Mouse (Mus musculus): ENCODE data around the gene Ces2h. TPM values are rescaled to one million over a fixed set of nuclear protein-coding genes. Genes with fewer than 3 reads are reported as not detected.

Gene Ces2h
- polyA plus RNA-seq, 1 experiment = 0.36 TPM

GRCm38 (mm10) chr8:104999183-104999582, 1.5 kb upstream of the Ces2h start:
- Histone ChIP-seq H3K4me1 (ENCODE audit: control insufficient read depth, insufficient read depth, low read length) (no peaks in the 10 kb centered on the region), H3K27me3 (ENCODE audit: control insufficient read depth, insufficient read depth, low read length) (no peaks in the 10 kb centered on the region), H3K27ac (ENCODE audit: control insufficient read depth, insufficient read depth, low read depth, low read length) (no peak overlapping the region), H3K36me3 (ENCODE audit: control insufficient read depth, insufficient read depth, low read length) (no peaks in the 10 kb centered on the region), H3K4me3 (ENCODE audit: control insufficient read depth, low read depth, low read length) (no peak overlapping the region)
- TF ChIP-seq CTCF (IDR thresholded peaks at IDR 0.05; ENCODE audit: control insufficient read depth, insufficient read depth, insufficient replicate concordance, low read depth, low read length) (no peak), POLR2A (IDR thresholded peaks at IDR 0.05; ENCODE audit: control insufficient read depth, low read depth, low read length) (no peak)

DNA sequence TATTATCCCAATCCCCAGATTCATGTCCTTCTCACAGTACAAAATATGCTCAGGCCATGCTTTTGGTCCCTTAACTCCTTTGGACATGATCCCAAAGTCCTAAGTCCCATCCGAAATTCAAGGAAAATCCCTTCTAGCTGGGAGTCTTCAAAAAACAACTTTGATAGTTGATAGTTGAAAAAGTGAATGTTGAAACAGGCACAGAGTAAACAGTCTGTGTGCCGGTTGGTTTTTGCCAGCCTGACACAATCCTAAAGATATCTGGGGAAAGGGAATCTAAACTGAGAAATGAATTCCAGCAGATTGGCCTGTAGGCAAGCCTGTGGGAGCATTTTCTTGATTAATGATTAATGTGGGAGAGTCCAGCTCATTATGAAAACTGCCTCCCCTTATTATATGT, 9.3 kb downstream of the Ces2h start:
- H3K4me1 ChIP-seq (ENCODE audit: control insufficient read depth, insufficient read depth, low read length) = no peaks in the 10 kb centered on the region
- no peaks in the 10 kb centered on the region for H3K36me3 ChIP-seq (ENCODE audit: control insufficient read depth, insufficient read depth, low read length)
- no peak overlapping the region for H3K27ac ChIP-seq (ENCODE audit: control insufficient read depth, insufficient read depth, low read depth, low read length)
- no peak overlapping the region for H3K4me3 ChIP-seq (ENCODE audit: control insufficient read depth, low read depth, low read length)
- H3K27me3 ChIP-seq (ENCODE audit: control insufficient read depth, insufficient read depth, low read length) = no peaks in the 10 kb centered on the region
- no peak for TF ChIP-seq POLR2A (IDR thresholded peaks at IDR 0.05; ENCODE audit: control insufficient read depth, low read depth, low read length)
- no peak for TF ChIP-seq CTCF (IDR thresholded peaks at IDR 0.05; ENCODE audit: control insufficient read depth, insufficient read depth, insufficient replicate concordance, low read depth, low read length)

GRCm38 (mm10) chr8:105011136-105011535, 10.5 kb downstream of the Ces2h start:
- TF ChIP-seq POLR2A (IDR thresholded peaks at IDR 0.05; ENCODE audit: control insufficient read depth, low read depth, low read length) = no peak
- TF ChIP-seq CTCF (IDR thresholded peaks at IDR 0.05; ENCODE audit: control insufficient read depth, insufficient read depth, insufficient replicate concordance, low read depth, low read length) = no peak
- Histone ChIP-seq H3K4me1 (ENCODE audit: control insufficient read depth, insufficient read depth, low read length) (no peaks in the 10 kb centered on the region), H3K27ac (ENCODE audit: control insufficient read depth, insufficient read depth, low read depth, low read length) (no peak overlapping the region), H3K27me3 (ENCODE audit: control insufficient read depth, insufficient read depth, low read length) (no peaks in the 10 kb centered on the region), H3K36me3 (ENCODE audit: control insufficient read depth, insufficient read depth, low read length) (no peaks in the 10 kb centered on the region), H3K4me3 (ENCODE audit: control insufficient read depth, low read depth, low read length) (no peak overlapping the region)

DNA sequence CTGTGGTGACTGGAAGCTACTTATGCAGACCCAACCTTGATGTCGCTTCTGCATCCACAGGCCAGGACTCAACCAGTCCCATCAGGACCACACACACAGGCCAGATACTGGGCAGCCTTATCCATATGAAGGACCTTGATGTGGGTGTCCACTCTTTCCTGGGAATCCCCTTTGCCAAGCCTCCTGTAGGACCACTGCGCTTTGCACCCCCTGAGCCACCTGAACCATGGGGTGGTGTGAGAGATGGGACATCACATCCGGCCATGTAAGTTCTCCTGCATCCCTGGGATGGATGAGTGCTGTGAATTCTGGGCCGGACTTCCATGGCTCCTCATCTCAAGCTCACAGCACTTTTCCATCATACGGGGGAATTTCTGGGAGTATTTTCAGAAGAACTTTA, 13.7 kb downstream of the Ces2h start:
- TF ChIP-seq CTCF (IDR thresholded peaks at IDR 0.05; ENCODE audit: control insufficient read depth, insufficient read depth, insufficient replicate concordance, low read depth, low read length) = no peak
- no peak for TF ChIP-seq POLR2A (IDR thresholded peaks at IDR 0.05; ENCODE audit: control insufficient read depth, low read depth, low read length)
- Histone ChIP-seq H3K27ac (ENCODE audit: control insufficient read depth, insufficient read depth, low read depth, low read length) (no peak overlapping the region), H3K27me3 (ENCODE audit: control insufficient read depth, insufficient read depth, low read length) (no peaks in the 10 kb centered on the region), H3K4me1 (ENCODE audit: control insufficient read depth, insufficient read depth, low read length) (no peaks in the 10 kb centered on the region), H3K36me3 (ENCODE audit: control insufficient read depth, insufficient read depth, low read length) (no peaks in the 10 kb centered on the region), H3K4me3 (ENCODE audit: control insufficient read depth, low read depth, low read length) (no peak overlapping the region)

GRCm38 (mm10) chr8:105021954-105022353, 21.3 kb downstream of the Ces2h start:
- no peaks in the 10 kb centered on the region for H3K36me3 ChIP-seq (ENCODE audit: control insufficient read depth, insufficient read depth, low read length)
- no peaks in the 10 kb centered on the region for H3K4me1 ChIP-seq (ENCODE audit: control insufficient read depth, insufficient read depth, low read length)
- H3K4me3 ChIP-seq (ENCODE audit: control insufficient read depth, low read depth, low read length) = no peak overlapping the region
- TF ChIP-seq POLR2A (IDR thresholded peaks at IDR 0.05; ENCODE audit: control insufficient read depth, low read depth, low read length) = no peak
- no peak for TF ChIP-seq CTCF (IDR thresholded peaks at IDR 0.05; ENCODE audit: control insufficient read depth, insufficient read depth, insufficient replicate concordance, low read depth, low read length)
- no peaks in the 10 kb centered on the region for H3K27me3 ChIP-seq (ENCODE audit: control insufficient read depth, insufficient read depth, low read length)
- no peak overlapping the region for H3K27ac ChIP-seq (ENCODE audit: control insufficient read depth, insufficient read depth, low read depth, low read length)

DNA sequence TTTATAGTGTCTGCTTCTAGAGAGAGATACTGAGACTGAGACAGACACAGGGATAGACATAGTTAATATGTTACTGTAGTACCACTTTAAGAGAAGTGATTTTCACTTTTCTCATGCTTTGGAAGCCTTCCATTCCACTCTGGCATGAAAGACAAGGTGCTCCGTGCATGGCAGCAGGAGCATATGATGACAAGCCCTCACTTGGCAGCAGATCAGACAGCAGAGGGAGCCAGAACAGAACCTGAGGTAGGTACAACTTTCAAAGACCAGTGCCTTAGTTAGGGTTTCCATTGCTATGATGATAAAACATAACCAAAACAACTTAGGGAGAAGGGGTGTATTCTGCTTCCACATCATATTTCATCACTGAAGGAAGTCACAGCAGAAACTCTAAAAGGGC, 22.4 kb downstream of the Ces2h start:
- no peak for TF ChIP-seq CTCF (IDR thresholded peaks at IDR 0.05; ENCODE audit: control insufficient read depth, insufficient read depth, insufficient replicate concordance, low read depth, low read length)
- no peak for TF ChIP-seq POLR2A (IDR thresholded peaks at IDR 0.05; ENCODE audit: control insufficient read depth, low read depth, low read length)
- Histone ChIP-seq H3K4me1 (ENCODE audit: control insufficient read depth, insufficient read depth, low read length) (no peaks in the 10 kb centered on the region), H3K27me3 (ENCODE audit: control insufficient read depth, insufficient read depth, low read length) (no peaks in the 10 kb centered on the region), H3K4me3 (ENCODE audit: control insufficient read depth, low read depth, low read length) (no peak overlapping the region), H3K36me3 (ENCODE audit: control insufficient read depth, insufficient read depth, low read length) (no peaks in the 10 kb centered on the region), H3K27ac (ENCODE audit: control insufficient read depth, insufficient read depth, low read depth, low read length) (no peak overlapping the region)

GRCm38 (mm10) chr8:105025050-105025449, 24.4 kb downstream of the Ces2h start:
- H3K36me3 ChIP-seq (ENCODE audit: control insufficient read depth, insufficient read depth, low read length) = no peaks in the 10 kb centered on the region
- H3K27ac ChIP-seq (ENCODE audit: control insufficient read depth, insufficient read depth, low read depth, low read length) = no peak overlapping the region
- H3K4me3 ChIP-seq (ENCODE audit: control insufficient read depth, low read depth, low read length) = no peak overlapping the region
- H3K27me3 ChIP-seq (ENCODE audit: control insufficient read depth, insufficient read depth, low read length) = no peaks in the 10 kb centered on the region
- H3K4me1 ChIP-seq (ENCODE audit: control insufficient read depth, insufficient read depth, low read length) = no peaks in the 10 kb centered on the region
- no peak for TF ChIP-seq CTCF (IDR thresholded peaks at IDR 0.05; ENCODE audit: control insufficient read depth, insufficient read depth, insufficient replicate concordance, low read depth, low read length)
- TF ChIP-seq POLR2A (IDR thresholded peaks at IDR 0.05; ENCODE audit: control insufficient read depth, low read depth, low read length) = no peak

DNA sequence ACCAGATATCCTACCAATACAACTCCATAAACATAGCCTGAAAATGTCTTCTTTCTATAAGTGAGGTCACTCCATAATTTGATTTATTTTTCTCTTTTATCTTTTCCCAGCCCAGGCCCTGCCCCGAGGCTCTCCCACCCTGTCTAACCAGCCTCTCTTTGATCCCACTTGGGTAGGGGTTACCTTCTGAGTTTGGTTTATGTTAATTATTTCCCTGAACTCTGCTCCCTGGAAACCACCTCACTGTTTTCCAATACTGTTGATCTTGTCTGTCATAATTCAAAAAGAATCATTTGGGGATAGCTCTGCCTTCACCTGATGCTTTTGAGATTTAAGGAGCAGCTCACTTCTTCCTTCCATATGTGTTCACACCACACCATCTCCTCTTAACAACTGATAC, 42.9 kb downstream of the Ces2h start:
- H3K27ac ChIP-seq (ENCODE audit: control insufficient read depth, insufficient read depth, low read depth, low read length) = no peak overlapping the region
- no peak for TF ChIP-seq CTCF (IDR thresholded peaks at IDR 0.05; ENCODE audit: control insufficient read depth, insufficient read depth, insufficient replicate concordance, low read depth, low read length)
- TF ChIP-seq POLR2A (IDR thresholded peaks at IDR 0.05; ENCODE audit: control insufficient read depth, low read depth, low read length) = no peak
- no peaks in the 10 kb centered on the region for H3K4me1 ChIP-seq (ENCODE audit: control insufficient read depth, insufficient read depth, low read length)
- H3K27me3 ChIP-seq (ENCODE audit: control insufficient read depth, insufficient read depth, low read length) = no peaks in the 10 kb centered on the region
- no peaks in the 10 kb centered on the region for H3K36me3 ChIP-seq (ENCODE audit: control insufficient read depth, insufficient read depth, low read length)
- H3K4me3 ChIP-seq (ENCODE audit: control insufficient read depth, low read depth, low read length) = no peak overlapping the region

Measured in testis, adult 2 months (tissue).